Mouse (Mus musculus) heart, postnatal 0 days (tissue): ENCODE measurements around the gene Cd24a.

ENCODE experiments used
- CTCF ChIP-seq: IDR thresholded peaks from 2 replicates; pipeline ENCODE4 v1.5.1; 2016; ENCODE audit warnings: antibody characterized with exemption, control low read depth, low read depth
- EP300 ChIP-seq: IDR thresholded peaks from 2 replicates; pipeline ENCODE4 v1.6.1; 2016; ENCODE audit warnings: antibody characterized with exemption, low read depth

DNA sequence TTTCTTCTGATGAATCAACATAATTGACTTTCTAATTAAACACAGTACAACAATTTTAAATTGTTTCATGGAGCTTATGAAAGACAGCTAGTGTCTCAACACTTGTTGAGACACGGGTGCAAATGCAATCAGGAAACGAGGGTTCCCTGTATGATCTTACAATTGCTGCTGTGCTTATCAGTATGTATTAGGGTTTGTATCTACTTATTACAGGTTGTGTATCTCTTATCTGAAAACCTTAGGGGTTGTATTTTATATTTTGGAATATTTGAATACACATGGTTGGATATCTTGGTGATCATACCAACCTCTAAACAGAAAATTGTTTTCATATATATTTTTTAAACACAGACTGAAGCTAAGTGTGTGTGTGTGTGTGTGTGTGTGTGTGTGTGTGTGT lies 16.1 kb downstream of the Cd24a start:
- TF ChIP-seq EP300 (no peak), CTCF (no peak)
